Mouse (Mus musculus) embryonic facial prominence, embryonic 13.5 days (tissue): Measurements from ENCODE around the gene Pold3. TPM values are rescaled to one million over a fixed set of nuclear protein-coding genes. Genes with fewer than 3 reads are reported as not detected.

ENCODE experiments used
- ATAC-seq: fragments of 200-750 bp; cut with Nextera tagmentation; 2 replicates; pipeline ENCODE4 v1.8.0; 2017; ENCODE audit warnings: low read depth; ENCODE audit not compliant: insufficient number of reproducible peaks, insufficient read depth, low FRiP score, low TSS enrichment
- H3K27ac ChIP-seq: fragments of 300-500 bp; sonication (generic); 2 replicates; pipeline ENCODE4 v1.5.1; 2015; ENCODE audit warnings: moderate library complexity, mild to moderate bottlenecking, inconsistent platforms
- H3K27me3 ChIP-seq: fragments of 300-500 bp; sonication (generic); 2 replicates; pipeline ENCODE4 v1.6.1; 2015; ENCODE audit warnings: mild to moderate bottlenecking, inconsistent platforms
- H3K36me3 ChIP-seq: fragments of 300-500 bp; sonication (generic); 2 replicates; pipeline ENCODE4 v1.6.1; 2015; ENCODE audit warnings: mild to moderate bottlenecking, inconsistent platforms
- H3K4me1 ChIP-seq: fragments of 300-500 bp; sonication (generic); 2 replicates; pipeline ENCODE4 v1.6.1; 2015; ENCODE audit warnings: inconsistent platforms
- H3K4me2 ChIP-seq: fragments of 300-500 bp; sonication (generic); 2 replicates; pipeline ENCODE4 v1.6.1; 2015; ENCODE audit warnings: moderate library complexity, mild to moderate bottlenecking, inconsistent platforms
- H3K4me3 ChIP-seq: fragments of 300-500 bp; sonication (generic); 2 replicates; pipeline ENCODE4 v1.5.1; 2015; ENCODE audit warnings: mild to moderate bottlenecking, inconsistent platforms
- H3K9ac ChIP-seq: fragments of 300-500 bp; sonication (generic); 2 replicates; pipeline ENCODE4 v1.6.1; 2015; ENCODE audit warnings: mild to moderate bottlenecking, inconsistent platforms
- H3K9me3 ChIP-seq: fragments of 300-500 bp; sonication (generic); 2 replicates; pipeline ENCODE4 v1.6.1; 2016; ENCODE audit warnings: inconsistent platforms
- WGBS: fragments of 180-500 bp; shearing (Covaris S2); methylation state at CpG from one replicate; pipeline ENCODE4 v1.1.7; 2015; ENCODE audit warnings: mixed read lengths; 5-methylcytosine and 5-hydroxymethylcytosine counted together
- polyA plus RNA-seq: library from polyadenylated mRNA; unstranded; fragments of >200 nt; fragmentation: Nextera tagmentation; extraction: Ambion mirVana; gene quantifications from 2 replicates; pipeline ENCODE4 v1.2.1, GENCODE M21; 2015

The Pold3 gene
- polyA plus RNA-seq, result 74.2 and 75.1 TPM in 2 replicates

- no peaks in the 10 kb centered on the region for H3K27me3 ChIP-seq
- no peaks in the 10 kb centered on the region for H3K9me3 ChIP-seq
- H3K4me3 ChIP-seq, result peak within 1 kb of the TSS; percentile 97
- WGBS, result under 1% methylated on average over 33 of the region's 33 CpGs
- H3K9ac ChIP-seq, result peak within 1 kb of the TSS; percentile 93
- peaks cover 28% of the 10 kb centered on the region for H3K36me3 ChIP-seq
- peak within 1 kb of the TSS; percentile 88 for H3K27ac ChIP-seq
- H3K4me1 ChIP-seq, result peaks cover 14% of the 10 kb centered on the region; the same call in 1 of the 2 replicates
- peak within 1 kb of the TSS; percentile 79 for H3K4me2 ChIP-seq
- ATAC-seq, result peak; percentile 91
Observed at GRCm38 (mm10) chr7:100121376-100121789, at the start of gene Pold3. Pold3 (minus strand) TSS chr7:100121565.

GRCm38 (mm10) chr7:100170756-100171155 is 49.4 kb upstream of the Pold3 start:
- Histone ChIP-seq H3K4me2 (no peak overlapping the region), H3K36me3 (no peaks in the 10 kb centered on the region), H3K27ac (no peak overlapping the region), H3K4me3 (no peak overlapping the region), H3K9ac (no peak overlapping the region), H3K9me3 (no peaks in the 10 kb centered on the region), H3K27me3 (peaks cover 3% of the 10 kb centered on the region; the same call in 1 of the 2 replicates), H3K4me1 (no peaks in the 10 kb centered on the region)
- 66% methylated on average over 4 of the region's 4 CpGs for WGBS
- no peak for ATAC-seq

GRCm38 (mm10) chr7:100168654-100169053 is 47.3 kb upstream of the Pold3 start:
- peaks cover 1% of the 10 kb centered on the region; the same call in 1 of the 2 replicates for H3K4me1 ChIP-seq
- no peak overlapping the region for H3K4me3 ChIP-seq
- no peak overlapping the region for H3K27ac ChIP-seq
- WGBS, result 79% methylated on average over 11 of the region's 11 CpGs
- H3K36me3 ChIP-seq, result no peaks in the 10 kb centered on the region
- no peak overlapping the region for H3K4me2 ChIP-seq
- H3K27me3 ChIP-seq, result no peaks in the 10 kb centered on the region
- H3K9ac ChIP-seq, result no peak overlapping the region
- H3K9me3 ChIP-seq, result no peaks in the 10 kb centered on the region
- no peak for ATAC-seq

- Histone ChIP-seq H3K4me3 (no peak overlapping the region), H3K4me2 (no peak overlapping the region), H3K4me1 (peaks cover 13% of the 10 kb centered on the region), H3K27ac (no peak overlapping the region), H3K9me3 (no peaks in the 10 kb centered on the region), H3K9ac (no peak overlapping the region), H3K27me3 (no peaks in the 10 kb centered on the region), H3K36me3 (no peaks in the 10 kb centered on the region)
- ATAC-seq, result no peak
- 68% methylated on average over 4 of the region's 4 CpGs for WGBS
Observed at GRCm38 (mm10) chr7:100163506-100163905, 42.1 kb upstream of the Pold3 start.

- H3K4me2 ChIP-seq, result peak overlapping the region; percentile 79
- H3K4me3 ChIP-seq, result peak overlapping the region; percentile 86
- no peak for ATAC-seq
- peaks cover 13% of the 10 kb centered on the region for H3K4me1 ChIP-seq
- H3K27me3 ChIP-seq, result no peaks in the 10 kb centered on the region
- peak overlapping the region; percentile 97 for H3K27ac ChIP-seq
- H3K9me3 ChIP-seq, result no peaks in the 10 kb centered on the region
- WGBS, result 65% methylated on average over 7 of the region's 7 CpGs
- H3K9ac ChIP-seq, result peak overlapping the region; percentile 96
- H3K36me3 ChIP-seq, result no peaks in the 10 kb centered on the region
Observed at GRCm38 (mm10) chr7:100160006-100160405, 38.6 kb upstream of the Pold3 start.

- Histone ChIP-seq H3K9me3 (no peaks in the 10 kb centered on the region), H3K36me3 (no peaks in the 10 kb centered on the region), H3K4me2 (peak within 1 kb of the TSS; percentile 79), H3K9ac (peak within 1 kb of the TSS; percentile 96), H3K27me3 (no peaks in the 10 kb centered on the region), H3K4me1 (peaks cover 13% of the 10 kb centered on the region), H3K27ac (peak within 1 kb of the TSS; percentile 97), H3K4me3 (peak within 1 kb of the TSS; percentile 86)
- ATAC-seq, result peak; percentile 92
- under 1% methylated on average over 78 of the region's 78 CpGs for WGBS
Observed at GRCm38 (mm10) chr7:100159105-100159841, 37.9 kb upstream of the Pold3 start, which contains the start of gene Lipt2. Lipt2 (plus strand) TSS chr7:100159277.

- H3K4me2 ChIP-seq, result no peak overlapping the region
- H3K4me1 ChIP-seq, result peaks cover 6% of the 10 kb centered on the region
- H3K27me3 ChIP-seq, result no peaks in the 10 kb centered on the region
- H3K9me3 ChIP-seq, result no peaks in the 10 kb centered on the region
- H3K4me3 ChIP-seq, result no peak overlapping the region
- ATAC-seq, result no peak
- no peaks in the 10 kb centered on the region for H3K36me3 ChIP-seq
- WGBS, result 79% methylated on average over 4 of the region's 4 CpGs
- H3K27ac ChIP-seq, result no peak overlapping the region
- no peak overlapping the region for H3K9ac ChIP-seq
Observed at GRCm38 (mm10) chr7:100157669-100158068, 36.3 kb upstream of the Pold3 start.

GRCm38 (mm10) chr7:100150626-100151025 is 29.3 kb upstream of the Pold3 start:
- Histone ChIP-seq H3K4me3 (no peak overlapping the region), H3K4me2 (no peak overlapping the region), H3K4me1 (no peaks in the 10 kb centered on the region), H3K9ac (no peak overlapping the region), H3K9me3 (no peaks in the 10 kb centered on the region), H3K27me3 (no peaks in the 10 kb centered on the region), H3K27ac (no peak overlapping the region), H3K36me3 (no peaks in the 10 kb centered on the region)
- no peak for ATAC-seq
- WGBS, result 77% methylated on average over 11 of the region's 11 CpGs

- no peaks in the 10 kb centered on the region for H3K4me1 ChIP-seq
- no peak for ATAC-seq
- H3K4me3 ChIP-seq, result no peak overlapping the region
- no peaks in the 10 kb centered on the region for H3K36me3 ChIP-seq
- H3K9ac ChIP-seq, result no peak overlapping the region
- H3K27me3 ChIP-seq, result no peaks in the 10 kb centered on the region
- no peak overlapping the region for H3K27ac ChIP-seq
- WGBS, result 44% methylated on average over 10 of the region's 10 CpGs
- no peak overlapping the region for H3K4me2 ChIP-seq
- no peaks in the 10 kb centered on the region for H3K9me3 ChIP-seq
Observed at GRCm38 (mm10) chr7:100150086-100150485, 28.7 kb upstream of the Pold3 start.

- no peaks in the 10 kb centered on the region for H3K4me1 ChIP-seq
- H3K9me3 ChIP-seq, result no peaks in the 10 kb centered on the region
- no peak for ATAC-seq
- no peak overlapping the region for H3K9ac ChIP-seq
- no peak overlapping the region for H3K4me3 ChIP-seq
- H3K4me2 ChIP-seq, result no peak overlapping the region
- H3K27me3 ChIP-seq, result no peaks in the 10 kb centered on the region
- no peak overlapping the region for H3K27ac ChIP-seq
- no peaks in the 10 kb centered on the region for H3K36me3 ChIP-seq
- WGBS, result 91% methylated on average over 4 of the region's 4 CpGs
Observed at GRCm38 (mm10) chr7:100148586-100148985, 27.2 kb upstream of the Pold3 start.

- ATAC-seq, result no peak
- no peaks in the 10 kb centered on the region for H3K9me3 ChIP-seq
Observed at GRCm38 (mm10) chr7:100140591-100140990, 19.2 kb upstream of the Pold3 start.

GRCm38 (mm10) chr7:100138075-100138474 is 16.7 kb upstream of the Pold3 start:
- H3K4me1 ChIP-seq, result no peaks in the 10 kb centered on the region
- no peak overlapping the region for H3K4me3 ChIP-seq
- no peak overlapping the region for H3K4me2 ChIP-seq
- no peak for ATAC-seq
- WGBS, result 91% methylated on average over 4 of the region's 4 CpGs
- H3K9ac ChIP-seq, result no peak overlapping the region
- no peak overlapping the region for H3K27ac ChIP-seq
- no peaks in the 10 kb centered on the region for H3K36me3 ChIP-seq
- no peaks in the 10 kb centered on the region for H3K27me3 ChIP-seq
- no peaks in the 10 kb centered on the region for H3K9me3 ChIP-seq

More at GRCm38 (mm10) chr7:100140591-100140990, 19.2 kb upstream of the Pold3 start:
- H3K27ac ChIP-seq, result no peak overlapping the region
- no peaks in the 10 kb centered on the region for H3K27me3 ChIP-seq
- 68% methylated on average over 1 of the region's 1 CpGs for WGBS
- H3K4me1 ChIP-seq, result no peaks in the 10 kb centered on the region
- H3K4me3 ChIP-seq, result no peak overlapping the region
- no peak overlapping the region for H3K4me2 ChIP-seq
- H3K9ac ChIP-seq, result no peak overlapping the region
- H3K36me3 ChIP-seq, result no peaks in the 10 kb centered on the region
